Mouse (Mus musculus): ENCODE measurements at regions not wholly inside any gene's neighbourhood (a gene's known extent, or its start where the extent isn't known, plus 50 kb on each side); places are given as distances from the start of the nearest gene placed in this dataset.

GRCm38 (mm10) chr1:64200387-64201023 is 78.4 kb upstream of the Klf7 start:
- DNase-seq (ENCODE audit: low spot score), result no peak

DNA sequence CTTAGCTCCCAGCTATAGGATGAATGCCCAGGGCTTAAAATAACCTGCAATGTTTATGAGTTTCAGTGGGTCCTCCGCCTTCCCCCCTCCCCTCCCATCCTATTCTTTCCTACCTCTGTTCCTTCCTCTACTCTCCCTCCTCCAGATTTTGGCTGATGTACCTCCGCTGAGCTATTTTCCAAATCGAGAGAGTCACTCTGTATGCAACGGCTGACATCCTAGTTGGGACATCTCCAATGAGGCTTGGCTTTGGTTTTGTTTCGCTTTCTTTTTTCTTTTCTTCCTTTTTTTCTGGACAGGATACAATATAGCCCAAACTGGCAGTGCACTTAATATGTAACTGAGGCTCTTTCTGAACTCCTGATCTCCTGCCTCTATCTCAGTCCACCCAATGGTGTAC is 76.7 kb upstream of the Klf7 start:
- DNase-seq (ENCODE audit: low spot score), result no peak

GRCm38 (mm10) chr1:64198322-64198721 is 76.2 kb upstream of the Klf7 start:
- DNase-seq (ENCODE audit: low spot score), result no peak

- DNase-seq (ENCODE audit: low spot score), result no peak
Measured at GRCm38 (mm10) chr1:64195970-64196491, 73.9 kb upstream of the Klf7 start.

DNA sequence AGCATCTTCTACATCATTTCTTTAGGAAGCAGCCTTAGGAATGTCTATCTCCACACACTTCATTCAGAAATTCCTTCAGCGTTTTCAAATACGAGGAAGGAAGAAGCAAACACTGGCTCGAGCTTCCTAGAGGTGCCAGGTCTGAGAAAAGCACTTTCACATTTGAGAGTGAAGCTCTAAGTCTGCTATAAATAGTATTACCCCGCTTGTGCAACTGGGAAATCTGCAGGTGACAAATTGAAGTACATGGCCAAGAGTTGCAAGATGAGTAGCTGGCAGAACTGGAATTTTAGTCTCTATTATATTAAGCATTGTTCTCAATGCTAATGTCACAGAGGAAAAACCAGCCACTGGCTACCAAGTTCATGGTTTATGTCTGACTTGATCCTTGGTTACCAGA is 73.2 kb upstream of the Klf7 start:
- no peak for DNase-seq (ENCODE audit: low spot score)

DNA sequence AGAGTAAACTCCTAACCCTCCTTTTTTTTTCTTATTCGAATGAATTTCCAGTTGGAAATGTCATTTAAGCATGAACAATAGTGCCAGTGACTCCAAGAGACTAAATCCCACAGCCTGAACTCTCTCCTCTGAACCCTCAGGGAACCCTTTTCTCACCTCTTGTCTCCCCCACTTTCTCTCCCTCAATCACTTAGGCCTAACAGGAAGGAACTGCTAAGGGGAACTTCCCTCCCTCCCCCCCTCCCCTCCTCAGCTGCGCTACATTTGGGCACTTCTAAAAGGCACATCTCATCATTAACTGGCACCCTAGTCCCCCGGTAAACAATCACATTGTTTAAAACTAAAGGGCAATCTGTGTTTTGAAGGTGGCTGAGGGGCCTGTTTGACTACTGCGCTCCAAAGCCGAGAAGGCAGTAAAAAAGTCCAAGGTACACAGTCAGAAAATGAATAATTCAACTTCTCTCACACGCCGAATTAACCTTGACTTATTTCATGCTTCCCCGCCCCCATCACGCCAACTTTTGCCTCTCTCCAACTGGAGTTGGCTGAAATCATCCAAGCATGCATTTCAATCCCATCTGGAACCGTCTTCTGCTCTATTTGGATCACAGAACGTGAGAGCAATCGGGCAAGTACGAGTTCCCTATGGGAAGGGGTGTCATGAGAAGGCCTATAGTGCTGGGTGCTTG is 71.2 kb upstream of the Klf7 start:
- no peak for DNase-seq (ENCODE audit: low spot score)

- DNase-seq (ENCODE audit: low spot score), result no peak
Measured at GRCm38 (mm10) chr1:64192736-64193135, 70.7 kb upstream of the Klf7 start.

- no peak for DNase-seq (ENCODE audit: low spot score)
Measured at GRCm38 (mm10) chr1:64191242-64192220, 69.4 kb upstream of the Klf7 start.

GRCm38 (mm10) chr1:64190705-64191104 is 68.6 kb upstream of the Klf7 start:
- DNase-seq (ENCODE audit: low spot score), result no peak

DNA sequence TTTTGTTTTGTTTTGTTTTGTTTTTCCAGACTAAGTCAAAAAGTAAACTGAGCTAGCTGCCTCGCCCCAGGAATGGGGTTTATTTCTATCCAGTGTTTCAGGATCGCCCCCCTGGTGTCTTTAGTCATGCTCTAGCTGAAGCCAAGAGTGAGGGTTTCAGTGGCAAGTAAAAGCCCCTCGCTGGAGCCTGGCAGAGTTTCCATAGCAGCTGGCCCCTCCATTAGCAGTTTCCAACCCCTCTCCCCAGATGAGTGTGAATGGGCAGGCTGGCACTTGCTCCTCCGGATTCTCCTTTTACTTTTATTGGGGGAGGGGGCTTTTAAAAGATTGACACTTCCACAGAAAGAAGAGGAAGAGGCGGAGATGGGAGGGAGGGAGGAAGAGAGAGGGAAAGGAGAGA is 68.0 kb upstream of the Klf7 start:
- DNase-seq (ENCODE audit: low spot score), result no peak

DNA sequence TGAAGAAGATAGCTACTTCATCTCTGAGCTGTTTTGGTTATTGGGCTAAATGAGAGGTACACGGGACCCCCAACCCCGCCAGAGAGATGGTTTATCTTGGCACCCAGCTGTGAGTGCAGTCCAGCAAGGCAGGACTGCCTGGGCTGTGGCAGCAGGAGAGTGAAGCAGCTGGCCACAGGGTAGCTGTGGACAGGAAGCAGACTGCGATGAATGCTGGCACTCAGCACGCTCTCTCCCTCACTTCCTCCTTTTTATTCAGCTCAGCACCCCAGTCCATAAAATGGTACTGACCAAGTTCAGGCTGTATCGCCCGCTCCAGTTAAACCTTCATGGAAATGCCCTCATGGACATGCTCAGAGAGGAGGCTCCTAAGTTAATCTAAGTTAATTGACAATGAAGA is 67.4 kb upstream of the Klf7 start:
- no peak for DNase-seq (ENCODE audit: low spot score)

DNA sequence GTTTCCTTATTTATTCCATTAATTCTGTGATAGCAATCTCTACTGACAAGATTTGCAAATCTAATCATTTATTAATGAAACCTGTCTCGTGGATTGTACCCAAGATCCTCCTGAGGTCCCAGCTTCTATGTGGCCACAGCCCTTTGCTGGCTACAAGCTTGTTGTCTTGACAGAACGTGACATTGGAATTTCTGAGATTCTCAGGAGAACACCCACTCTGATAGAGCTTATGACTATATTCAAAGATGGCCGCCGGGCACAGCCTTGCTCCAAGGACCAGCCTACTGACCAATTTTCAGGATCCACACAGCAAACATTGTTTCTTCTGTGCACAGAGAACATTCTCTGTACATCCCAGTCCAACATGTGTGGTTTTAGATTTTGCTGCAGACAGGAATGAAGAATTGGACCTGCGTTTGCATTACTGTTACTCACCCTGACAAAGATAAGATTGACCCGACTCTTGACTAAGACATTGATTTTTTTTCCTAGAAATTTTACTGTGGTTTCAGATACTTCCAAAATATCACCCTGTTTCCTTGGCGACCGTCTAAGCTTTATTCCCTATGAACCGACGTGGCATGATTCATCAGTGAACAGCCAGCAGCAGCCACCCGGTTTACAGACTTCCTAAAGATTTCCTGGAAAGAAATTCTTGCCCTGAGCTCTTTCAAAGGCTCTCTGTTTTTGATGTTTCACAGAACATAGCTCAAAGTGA is 65.9 kb upstream of the Klf7 start:
- DNase-seq (ENCODE audit: low spot score), result no peak

DNA sequence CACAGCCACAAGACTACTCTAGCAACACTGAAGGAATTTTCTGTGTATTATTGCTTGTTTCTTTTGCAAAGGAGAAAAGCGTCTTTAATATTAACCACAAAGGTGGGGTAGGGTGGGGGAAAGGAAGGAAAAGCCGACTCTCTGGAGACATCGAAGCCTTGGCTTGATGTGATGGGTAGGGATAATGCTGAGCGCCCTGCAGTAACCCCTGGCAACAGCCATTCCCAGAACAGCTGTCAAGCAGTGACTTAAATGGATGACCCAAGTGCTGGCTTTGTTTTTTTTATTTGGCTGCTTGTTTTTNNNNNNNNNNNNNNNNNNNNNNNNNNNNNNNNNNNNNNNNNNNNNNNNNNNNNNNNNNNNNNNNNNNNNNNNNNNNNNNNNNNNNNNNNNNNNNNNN is 51.6 kb upstream of the Klf7 start:
- no peak for DNase-seq (ENCODE audit: low spot score)

- no peak for DNase-seq (ENCODE audit: low spot score)
Measured at GRCm38 (mm10) chr1:64172122-64172521, 50.0 kb upstream of the Klf7 start.

Data from ovary, postnatal 14 days (tissue).